Mouse (Mus musculus) kidney, adult 2 months (tissue): ENCODE results near the gene Chid1.
A peak's percentile ranks its signal among the peaks of the same experiment; 100 is the strongest.

Experiments used
- CTCF ChIP-seq: fragments of 200-500 bp; conservative IDR thresholded peaks from 2 replicates; pipeline ENCODE4 v1.5.1; 2011; ENCODE audit warnings: low read depth, mild to moderate bottlenecking, control low read depth, low read length, moderate library complexity, mixed read lengths; ENCODE audit not compliant: insufficient read depth, insufficient read length
- POLR2A ChIP-seq: fragments of 200-500 bp; IDR thresholded peaks from one replicate; pipeline ENCODE4 v1.6.1; 2011; ENCODE audit warnings: low read depth, low read length, control low read depth

DNA sequence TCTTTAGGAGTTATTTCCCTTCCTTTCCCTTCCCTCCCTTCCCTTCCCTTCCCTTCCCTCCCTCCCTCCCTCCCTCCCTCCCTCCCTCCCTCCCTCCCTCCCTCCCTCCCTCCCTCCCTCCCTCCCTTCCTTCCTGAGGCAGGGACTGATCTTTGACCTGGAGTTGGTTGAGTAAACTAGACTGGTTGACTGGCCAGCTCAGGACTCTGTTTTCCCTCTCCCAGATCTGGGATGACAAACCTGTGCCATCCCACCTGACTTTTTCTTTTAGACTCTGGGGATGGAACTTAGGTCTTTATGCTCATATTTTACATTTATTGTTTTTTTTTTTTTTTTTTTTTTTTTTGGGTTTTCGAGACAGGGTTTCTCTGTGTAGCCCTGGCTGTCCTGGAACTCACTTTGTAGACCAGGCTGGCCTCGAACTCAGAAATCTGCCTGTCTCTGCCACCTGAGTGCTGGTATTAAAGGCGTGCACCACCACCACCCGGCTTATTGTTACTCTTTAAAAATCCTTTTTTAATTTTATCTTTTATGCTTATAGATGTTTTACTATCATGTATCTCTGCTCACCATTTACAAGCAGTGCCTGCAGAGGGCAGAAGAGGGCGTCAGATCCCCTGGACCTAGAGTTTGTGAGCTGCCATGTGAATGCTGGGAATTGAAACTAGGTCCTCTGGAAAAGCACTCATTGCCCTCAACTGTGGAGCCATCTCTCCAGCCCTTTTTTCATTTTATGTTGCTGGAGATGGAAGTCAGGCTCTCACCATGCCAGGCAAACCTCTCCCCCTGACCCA, 44.6 kb upstream of the Chid1 start:
- TF ChIP-seq CTCF = 0 out of 2 replicates have a peak, but pooled peaks have one; percentile 16
- no peak for TF ChIP-seq POLR2A
